Mouse (Mus musculus): Measurements from ENCODE around the gene Tomm40. TPM values are rescaled to one million over a fixed set of nuclear protein-coding genes. Genes with fewer than 3 reads are reported as not detected.

Gene Tomm40
- 58.7 TPM for polyA plus RNA-seq (2017; shearing (Covaris generic))

DNA sequence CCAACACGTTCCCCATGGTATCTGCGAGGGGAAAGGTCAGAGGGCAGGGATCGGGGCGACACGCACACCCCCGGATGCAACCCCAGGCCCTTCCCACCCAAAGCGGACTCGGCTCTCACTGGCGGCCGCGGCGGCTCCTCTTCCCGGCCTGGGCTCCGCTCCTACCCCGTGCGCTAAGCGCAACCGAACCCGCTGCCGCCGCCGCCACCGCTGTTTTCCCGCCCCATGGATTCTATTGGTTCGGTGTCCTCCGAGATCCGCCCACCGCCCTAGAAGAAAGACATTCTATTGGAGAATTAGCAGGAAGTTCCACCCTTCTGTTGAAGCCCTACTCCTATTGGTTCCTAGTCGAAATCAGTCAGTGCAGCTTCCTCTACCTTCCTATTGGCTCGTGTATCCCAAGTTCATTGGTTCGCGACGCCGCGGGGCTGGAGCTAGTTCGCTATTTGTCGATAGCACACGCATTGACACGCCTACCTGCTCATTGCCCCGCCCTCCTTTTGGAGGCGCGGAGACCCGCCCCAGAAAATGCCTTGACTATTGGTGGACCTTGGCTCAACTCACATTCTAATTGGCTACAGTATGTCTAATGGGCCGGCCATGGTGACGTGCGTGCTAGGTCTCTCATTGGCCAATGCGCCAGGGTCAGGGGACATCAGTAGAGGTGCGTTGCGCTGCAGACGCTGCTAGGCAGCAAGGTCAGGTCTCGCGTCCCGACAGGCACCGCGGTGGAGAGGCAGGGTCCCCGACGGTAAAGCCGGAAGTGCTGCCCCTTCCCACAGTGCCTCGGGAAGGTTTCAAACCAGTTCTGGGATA, at the start of gene Tomm40:
TSS of gene Tomm40 (minus strand) at position 200 of the 816 bp plus-strand sequence.

GRCm38 (mm10) chr7:19750217-19751069, 35.2 kb upstream of the Tomm40 start, which contains the start of gene Nectin2:
TSS of gene Nectin2 (minus strand) at chr7:19750483.

GRCm38 (mm10) chr7:19698907-19699826, 16.1 kb downstream of the Tomm40 start, which contains the start of gene Apoe:
TSS of gene Apoe (minus strand) at chr7:19699188.

DNA sequence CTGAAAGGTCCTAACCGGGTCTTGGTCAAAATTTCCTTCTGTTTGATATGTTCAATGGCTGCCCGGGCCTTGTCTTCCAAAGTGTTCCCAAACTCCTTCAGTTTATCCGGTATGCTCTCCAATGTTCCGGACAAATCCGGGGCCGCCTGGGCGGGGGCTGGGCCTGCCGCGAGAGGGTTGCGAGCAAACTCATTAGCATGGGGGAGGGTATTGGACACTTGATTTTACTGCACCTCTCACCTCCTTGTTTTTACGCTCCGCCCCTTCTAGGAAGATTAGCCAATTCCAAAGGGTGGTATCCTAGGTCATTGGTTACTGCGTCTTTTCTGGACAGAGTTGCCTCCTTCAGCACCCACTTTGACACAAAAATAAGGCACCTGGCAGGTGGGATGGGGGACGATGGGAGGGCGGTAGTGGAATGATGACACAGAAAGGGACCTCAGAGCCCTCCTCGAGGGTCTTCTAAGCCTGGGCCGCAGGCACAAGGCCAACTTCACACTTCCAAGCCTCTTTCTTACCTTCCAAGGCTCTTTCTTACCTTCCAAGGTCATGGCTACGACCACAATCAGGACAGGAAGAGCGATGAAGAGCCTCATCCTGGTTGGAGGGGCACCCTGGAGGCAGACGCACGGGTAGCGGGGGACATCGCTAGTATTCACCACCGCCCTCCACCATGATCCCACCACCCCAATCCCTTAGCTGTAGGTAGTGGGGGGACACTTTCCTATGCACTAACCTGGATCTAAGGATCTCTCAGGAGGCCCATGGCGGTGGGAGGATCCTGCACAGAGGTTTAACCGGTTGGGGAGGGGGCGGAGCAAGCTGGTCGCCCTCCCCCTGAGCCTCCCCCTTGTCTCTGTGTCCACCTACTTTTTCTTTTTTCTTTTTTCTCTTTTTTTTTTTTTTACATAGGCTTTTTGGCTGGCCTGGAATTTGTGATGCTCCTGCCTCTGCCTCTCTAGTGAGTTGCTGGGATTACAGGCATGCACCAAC, 23.1 kb downstream of the Tomm40 start, which contains the start of gene Apoc1:
TSS of gene Apoc1 (minus strand) at position 788 of the 993 bp plus-strand sequence.

DNA sequence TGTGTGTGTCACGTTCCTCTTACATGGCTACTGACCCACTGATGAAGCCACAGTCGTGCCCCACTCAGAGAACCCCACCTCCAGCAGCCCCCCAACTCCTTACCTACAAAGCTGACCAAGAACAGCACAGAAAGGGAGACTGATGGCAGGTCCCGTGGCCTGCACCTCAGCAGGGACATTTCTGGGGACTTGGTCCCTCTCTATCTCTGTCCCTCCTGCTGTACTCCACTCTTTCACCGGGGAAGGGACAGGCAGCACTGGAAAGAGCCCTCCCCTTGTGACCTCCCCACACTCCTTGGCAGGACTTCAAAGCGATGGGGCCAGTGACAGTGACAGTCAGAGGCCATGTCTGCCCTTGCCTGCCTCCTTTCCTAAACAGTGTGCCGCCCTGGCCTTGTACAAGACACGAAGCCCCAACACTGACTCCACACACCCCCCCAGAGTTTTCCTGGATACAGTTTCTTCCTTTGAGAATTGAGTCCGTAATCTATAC, 34.0 kb downstream of the Tomm40 start, which contains the start of the genes Gm44805 and Apoc4:
TSS of gene Gm44805 (minus strand) at position 222 of the 493 bp plus-strand sequence.
TSS of gene Apoc4 (minus strand) at position 278 of the 493 bp plus-strand sequence.

GRCm38 (mm10) chr7:19677872-19678271, 37.4 kb downstream of the Tomm40 start, which contains the start of gene Apoc2:
TSS of gene Apoc2 (minus strand) at chr7:19677941.

GRCm38 (mm10) chr7:19664955-19665841, 50.0 kb downstream of the Tomm40 start, which contains the start of gene Clptm1:
TSS of gene Clptm1 (minus strand) at chr7:19665033.

Other genes with a start within 250 kb of the Tomm40 start
- 4.3 TPM for gene Bloc1s3, start 207.1 kb downstream of the Tomm40 start, polyA plus RNA-seq (2017; shearing (Covaris generic))
- gene Trappc6a, start 207.0 kb downstream of the Tomm40 start, polyA plus RNA-seq (2017; shearing (Covaris generic)), result 43.9 TPM
- gene Nkpd1, start 197.6 kb downstream of the Tomm40 start, polyA plus RNA-seq (2017; shearing (Covaris generic)), result not detected
- 16.7 TPM for gene Ppp1r37, start 152.4 kb downstream of the Tomm40 start, polyA plus RNA-seq (2017; shearing (Covaris generic))
- gene Zfp296, start 138.2 kb downstream of the Tomm40 start, polyA plus RNA-seq (2017; shearing (Covaris generic)), result 1.1 TPM
- gene Gemin7, start 137.8 kb downstream of the Tomm40 start, polyA plus RNA-seq (2017; shearing (Covaris generic)), result 79.8 TPM
- 50.9 TPM for gene Clasrp, start 111.0 kb downstream of the Tomm40 start, polyA plus RNA-seq (2017; shearing (Covaris generic))
- 177 TPM for gene Relb, start 86.0 kb downstream of the Tomm40 start, polyA plus RNA-seq (2017; shearing (Covaris generic))
- 116 TPM for gene Clptm1, start 50.4 kb downstream of the Tomm40 start, polyA plus RNA-seq (2017; shearing (Covaris generic))
- gene Apoc2, start 37.5 kb downstream of the Tomm40 start, polyA plus RNA-seq (2017; shearing (Covaris generic)), result not detected
- not detected for gene Gm44805, start 34.0 kb downstream of the Tomm40 start, polyA plus RNA-seq (2017; shearing (Covaris generic))
- not detected for gene Apoc4, start 34.0 kb downstream of the Tomm40 start, polyA plus RNA-seq (2017; shearing (Covaris generic))
- not detected for gene Apoc1, start 22.8 kb downstream of the Tomm40 start, polyA plus RNA-seq (2017; shearing (Covaris generic))
- gene Apoe, start 16.2 kb downstream of the Tomm40 start, polyA plus RNA-seq (2017; shearing (Covaris generic)), result 4.2 TPM
- not detected for gene Nectin2, start 35.0 kb upstream of the Tomm40 start, polyA plus RNA-seq (2017; shearing (Covaris generic))
- 0.75 TPM for gene Bcam, start 55.6 kb upstream of the Tomm40 start, polyA plus RNA-seq (2017; shearing (Covaris generic))
- not detected for gene Cblc, start 81.4 kb upstream of the Tomm40 start, polyA plus RNA-seq (2017; shearing (Covaris generic))
- gene Bcl3, start 107.3 kb upstream of the Tomm40 start, polyA plus RNA-seq (2017; shearing (Covaris generic)), result 112 TPM
- gene Gm19345, start 136.6 kb upstream of the Tomm40 start, polyA plus RNA-seq (2017; shearing (Covaris generic)), result not detected
- gene Ceacam16, start 145.9 kb upstream of the Tomm40 start, polyA plus RNA-seq (2017; shearing (Covaris generic)), result not detected
- gene Ceacam19, start 172.5 kb upstream of the Tomm40 start, polyA plus RNA-seq (2017; shearing (Covaris generic)), result not detected
- 56.6 TPM for gene Pvr, start 205.7 kb upstream of the Tomm40 start, polyA plus RNA-seq (2017; shearing (Covaris generic))
- 1.5 TPM for gene Igsf23, start 235.3 kb upstream of the Tomm40 start, polyA plus RNA-seq (2017; shearing (Covaris generic))
- not detected for gene Ceacam20, start 250.0 kb upstream of the Tomm40 start, polyA plus RNA-seq (2017; shearing (Covaris generic))

Measured in effector memory CD4-positive, alpha-beta T cell, adult 5 months (primary cell).